Mouse (Mus musculus) megakaryocyte progenitor cell, adult 5-6 weeks (primary cell): ENCODE data around the gene Eif3k. TPM values are rescaled to one million over a fixed set of nuclear protein-coding genes. Genes with fewer than 3 reads are reported as not detected.
"Not testable (repeated sequence)": the region's sequence is repeated elsewhere in the genome, so short reads cannot be mapped to it uniquely, and the experiment has no call there.

Source experiments
- ATAC-seq: replicated peaks from 2 replicates; pipeline ENCODE4 v1.8.0; 2016; ENCODE audit warnings: mild to moderate bottlenecking, moderate TSS enrichment, inconsistent platforms; ENCODE audit not compliant: poor library complexity
- total RNA-seq, 2 experiments: library from RNA; stranded (forward) in 1 of 2; stranded (reverse) in 1 of 2; fragments of 157-497, 149-512 nt in 1 of 2; fragments of 200-1000 nt in 1 of 2; gene quantifications; 2 replicates each; pipeline versions ENCODE4 v1.2.3 to v1.2.4; 2015 to 2017

Gene Eif3k
- total RNA-seq, 2 experiments from 2014 or later = 305 to 406 TPM

DNA sequence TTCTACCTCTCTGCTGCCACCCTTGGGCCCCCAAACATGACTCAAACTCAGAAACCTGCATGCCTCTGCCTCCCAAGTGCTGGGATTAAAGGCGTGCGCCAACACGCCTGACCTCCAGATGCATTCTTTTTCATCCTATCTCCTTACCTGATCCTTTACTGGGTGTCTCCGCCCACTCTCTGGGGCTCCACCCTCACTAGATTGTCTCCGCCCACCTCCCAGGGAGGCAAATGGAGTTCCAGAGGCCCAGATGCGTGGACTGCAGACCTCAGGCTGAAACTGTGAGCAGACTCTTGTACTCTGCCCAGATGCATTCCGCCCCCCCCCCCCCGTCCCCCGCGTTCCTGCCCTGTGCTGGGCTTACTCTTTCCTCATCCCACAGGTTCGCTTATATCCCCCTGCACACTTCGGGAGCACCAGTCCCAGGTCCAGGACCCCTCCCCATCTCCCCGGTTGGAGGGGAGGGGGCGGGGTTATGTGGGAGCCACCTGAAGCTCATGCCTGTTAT, 9.2 kb upstream of the Eif3k start:
- 0 out of 2 replicates have a peak, but pooled peaks have one; percentile 37 for ATAC-seq

- no peak for ATAC-seq
Measured at GRCm38 (mm10) chr7:28985207-28985606, 3.5 kb upstream of the Eif3k start.

DNA sequence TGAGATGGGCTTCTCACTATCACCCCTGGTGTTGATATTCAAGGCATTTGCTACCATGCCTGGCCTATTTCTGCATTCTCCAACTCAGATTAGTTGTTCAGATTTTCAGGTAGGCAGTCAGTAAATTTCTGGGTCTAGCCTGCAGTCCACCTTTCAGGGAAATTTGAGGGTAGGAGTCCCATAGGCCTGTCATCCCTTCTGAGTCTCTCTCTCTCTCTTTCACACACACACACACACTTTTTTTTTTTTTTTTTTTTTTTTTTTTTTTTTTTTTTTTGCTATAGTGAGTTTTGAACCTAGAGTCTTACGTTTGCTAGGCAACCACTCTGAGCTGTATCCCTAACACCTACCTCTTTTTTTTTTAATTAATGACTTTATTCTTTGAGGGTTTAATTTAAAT, 2.8 kb upstream of the Eif3k start:
- ATAC-seq = no peak

DNA sequence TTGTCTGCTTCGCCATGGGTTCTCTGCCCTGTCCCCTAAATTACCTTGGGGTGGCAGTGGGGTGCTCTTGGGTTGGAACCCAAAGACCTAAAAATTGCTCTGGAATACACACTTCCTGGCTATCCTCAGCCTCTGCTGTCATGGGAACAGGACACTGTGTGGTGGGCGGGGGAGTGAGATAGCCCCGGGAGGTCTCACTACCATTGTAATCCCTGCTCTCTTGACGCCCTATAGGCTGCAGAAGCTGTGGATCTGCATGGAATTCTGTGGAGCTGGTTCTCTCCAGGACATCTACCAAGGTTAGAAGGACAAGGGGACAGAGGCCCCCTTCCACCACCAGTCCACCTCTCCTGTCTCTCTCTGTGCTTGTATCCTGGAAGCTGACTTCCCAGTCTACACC, 2.2 kb upstream of the Eif3k start:
- no peak for ATAC-seq

GRCm38 (mm10) chr7:28983141-28983564, 1.5 kb upstream of the Eif3k start:
- 0 out of 2 replicates have a peak, but pooled peaks have one; percentile 21 for ATAC-seq

- peak; percentile 59 for ATAC-seq
Measured at GRCm38 (mm10) chr7:28982274-28983013, 780 bp upstream of the Eif3k start.

- ATAC-seq = no peak
Measured at GRCm38 (mm10) chr7:28977556-28977955, 4.1 kb downstream of the Eif3k start.

GRCm38 (mm10) chr7:28973025-28973424, 8.6 kb downstream of the Eif3k start:
- ATAC-seq = 0 out of 2 replicates have a peak, but pooled peaks have one; percentile 16

- peak; percentile 70 for ATAC-seq
Measured at GRCm38 (mm10) chr7:28972542-28972985, 9.1 kb downstream of the Eif3k start.

- no peak for ATAC-seq
Measured at GRCm38 (mm10) chr7:28971770-28972269, 9.8 kb downstream of the Eif3k start.

DNA sequence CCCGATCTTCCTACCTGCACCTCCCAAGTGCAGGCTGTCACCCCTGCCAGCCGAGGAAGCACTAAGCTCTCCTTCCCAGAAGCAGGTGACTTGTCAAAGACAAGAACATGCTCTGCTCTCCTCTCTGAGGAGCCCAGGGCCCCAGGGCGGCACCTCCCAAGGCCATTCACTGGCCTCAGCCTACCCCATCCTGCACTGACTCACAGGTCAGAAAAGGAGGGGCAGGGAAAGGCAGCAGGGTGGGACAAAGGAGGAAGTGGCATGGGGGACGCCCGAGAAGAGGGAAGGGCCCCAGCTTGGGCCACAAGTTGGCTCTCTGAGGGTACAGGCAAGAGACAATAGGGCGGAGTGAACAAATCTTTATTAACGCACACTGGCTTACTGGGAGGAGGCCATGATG, 10.6 kb downstream of the Eif3k start:
- ATAC-seq = peak; percentile 19; the same call in 1 of the 2 replicates

DNA sequence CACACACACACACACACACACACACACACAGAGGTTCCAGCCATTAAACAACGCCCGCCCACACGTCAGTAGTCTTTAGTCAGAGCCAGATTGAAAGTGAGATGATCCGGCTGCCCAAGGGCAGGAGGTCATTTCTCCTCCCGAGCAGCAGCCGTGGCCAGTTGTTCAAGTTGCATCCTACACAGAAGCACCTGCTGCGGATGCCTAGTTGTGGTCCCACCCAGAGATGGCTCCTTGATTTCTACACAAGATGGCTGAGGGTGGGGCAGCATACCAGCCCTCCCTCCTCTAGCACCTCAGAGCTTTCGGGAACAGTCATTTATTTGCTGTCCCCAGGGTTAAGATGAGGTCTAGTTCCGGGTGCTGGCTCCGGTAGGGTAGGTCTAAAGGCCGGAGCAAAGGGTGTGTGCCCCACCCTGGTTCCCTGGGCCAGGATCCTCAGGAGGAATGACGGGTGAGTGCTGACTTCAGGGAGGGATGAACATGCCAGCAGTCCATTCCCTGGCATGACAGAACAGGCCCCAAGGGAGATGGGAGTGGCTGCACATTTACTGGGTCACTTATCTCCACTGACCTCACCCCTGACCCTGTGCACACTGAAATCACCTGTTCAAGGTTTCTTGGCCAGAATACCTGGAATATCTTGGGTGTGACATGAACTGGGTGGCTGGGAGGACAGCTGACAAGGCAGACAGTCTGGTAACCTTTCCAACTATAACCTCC, 11.8 kb downstream of the Eif3k start:
- ATAC-seq = no peak

DNA sequence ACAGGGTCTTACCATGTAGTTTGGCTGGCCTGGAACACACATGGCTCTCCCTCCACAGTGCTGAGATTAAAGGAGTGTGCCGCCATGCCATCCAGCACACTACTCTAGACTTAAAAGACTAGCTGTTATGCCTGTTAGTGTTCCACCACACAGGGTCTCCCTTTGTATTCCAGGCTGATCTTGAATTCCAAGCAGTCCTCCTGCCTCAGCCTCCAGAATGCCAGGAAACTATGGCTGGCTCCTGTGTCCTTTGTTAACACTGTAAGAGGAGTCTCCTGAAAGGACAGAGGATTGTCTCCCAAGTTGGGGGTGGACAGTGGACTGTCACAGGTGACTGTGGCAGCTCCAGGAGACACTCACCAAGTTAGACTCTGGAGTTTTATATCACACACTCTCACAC, 12.4 kb downstream of the Eif3k start:
- no peak for ATAC-seq

- ATAC-seq = not testable (repeated sequence)
Measured at GRCm38 (mm10) chr7:28968120-28968519, 13.5 kb downstream of the Eif3k start.

- no peak for ATAC-seq
Measured at GRCm38 (mm10) chr7:28966751-28967505, 14.7 kb downstream of the Eif3k start.

- ATAC-seq = no peak
Measured at GRCm38 (mm10) chr7:28966181-28966580, 15.5 kb downstream of the Eif3k start.

- ATAC-seq = no peak
Measured at GRCm38 (mm10) chr7:28965346-28965840, 16.3 kb downstream of the Eif3k start.

- no peak for ATAC-seq
Measured at GRCm38 (mm10) chr7:28963399-28963923, 18.2 kb downstream of the Eif3k start.

- ATAC-seq = peak; percentile 93
Measured at GRCm38 (mm10) chr7:28961927-28962670, 19.6 kb downstream of the Eif3k start, which contains the start of gene Actn4. Actn4 (minus strand) TSS chr7:28962340.

DNA sequence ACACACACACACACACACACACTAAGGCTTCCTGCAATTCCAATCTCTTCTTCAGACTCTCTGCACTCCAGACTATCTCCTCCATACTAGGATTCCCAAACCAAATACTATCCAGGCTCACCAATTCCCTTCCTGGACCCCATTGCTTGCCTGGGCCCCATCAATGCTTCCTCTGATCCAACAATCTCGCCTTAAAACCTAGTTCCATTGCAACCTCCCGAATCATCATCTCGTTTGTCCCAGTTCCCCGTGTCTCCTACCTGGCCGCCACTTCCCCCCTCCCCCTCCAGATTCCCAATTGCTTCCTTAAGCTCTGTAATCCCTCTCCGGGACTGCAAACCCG, 20.1 kb downstream of the Eif3k start:
- no peak for ATAC-seq
